Mouse (Mus musculus): Measurements from ENCODE around the gene Rnase1. TPM values are rescaled to one million over a fixed set of nuclear protein-coding genes. Genes with fewer than 3 reads are reported as not detected.
"Not testable (repeated sequence)": the region's sequence is repeated elsewhere in the genome, so short reads cannot be mapped to it uniquely, and the experiment has no call there.

Gene Rnase1
- polyA plus RNA-seq, 1 experiment from 2014 or later, result not detected

GRCm38 (mm10) chr14:51104366-51104765 lies 42.2 kb downstream of the Rnase1 start:
- no peak for ATAC-seq (ENCODE audit: insufficient number of reproducible peaks, insufficient read depth, low FRiP score, low TSS enrichment, low read depth)
- no peak overlapping the region for H3K9ac ChIP-seq
- no peak overlapping the region for H3K4me2 ChIP-seq
- no peaks in the 10 kb centered on the region for H3K27me3 ChIP-seq
- 83% methylated on average over 2 of the region's 2 CpGs for WGBS
- no peaks in the 10 kb centered on the region for H3K36me3 ChIP-seq
- H3K27ac ChIP-seq, result no peak overlapping the region
- H3K9me3 ChIP-seq, result no peaks in the 10 kb centered on the region; the same call in 1 of the 2 replicates
- H3K4me1 ChIP-seq, result no peaks in the 10 kb centered on the region
- no peak overlapping the region for H3K4me3 ChIP-seq

GRCm38 (mm10) chr14:51103217-51103616 lies 43.4 kb downstream of the Rnase1 start:
- no peaks in the 10 kb centered on the region for H3K36me3 ChIP-seq
- no peaks in the 10 kb centered on the region for H3K4me1 ChIP-seq
- no peak overlapping the region for H3K27ac ChIP-seq
- H3K4me2 ChIP-seq, result no peak overlapping the region
- H3K27me3 ChIP-seq, result no peaks in the 10 kb centered on the region
- no peak overlapping the region for H3K4me3 ChIP-seq
- H3K9ac ChIP-seq, result no peak overlapping the region
- H3K9me3 ChIP-seq, result no peaks in the 10 kb centered on the region
- no peak for ATAC-seq (ENCODE audit: insufficient number of reproducible peaks, insufficient read depth, low FRiP score, low TSS enrichment, low read depth)
- 65% methylated on average over 3 of the region's 3 CpGs for WGBS

- H3K9me3 ChIP-seq, result no peaks in the 10 kb centered on the region
- ATAC-seq (ENCODE audit: insufficient number of reproducible peaks, insufficient read depth, low FRiP score, low TSS enrichment, low read depth), result no peak
- H3K4me1 ChIP-seq, result no peaks in the 10 kb centered on the region
- no peak overlapping the region for H3K27ac ChIP-seq
- H3K4me2 ChIP-seq, result no peak overlapping the region
- H3K27me3 ChIP-seq, result no peaks in the 10 kb centered on the region
- H3K9ac ChIP-seq, result no peak overlapping the region
- WGBS, result 67% methylated on average over 9 of the region's 9 CpGs
- H3K4me3 ChIP-seq, result no peak overlapping the region
- H3K36me3 ChIP-seq, result no peaks in the 10 kb centered on the region
Measured at GRCm38 (mm10) chr14:51101284-51101683, 45.3 kb downstream of the Rnase1 start.

GRCm38 (mm10) chr14:51098921-51099320 lies 47.7 kb downstream of the Rnase1 start:
- Histone ChIP-seq H3K9ac (no peak overlapping the region), H3K4me1 (no peaks in the 10 kb centered on the region), H3K36me3 (no peaks in the 10 kb centered on the region), H3K27me3 (no peaks in the 10 kb centered on the region), H3K9me3 (no peaks in the 10 kb centered on the region), H3K4me3 (no peak overlapping the region), H3K27ac (no peak overlapping the region), H3K4me2 (no peak overlapping the region)
- ATAC-seq (ENCODE audit: insufficient number of reproducible peaks, insufficient read depth, low FRiP score, low TSS enrichment, low read depth), result no peak
- 94% methylated on average over 11 of the region's 11 CpGs for WGBS

- ATAC-seq (ENCODE audit: insufficient number of reproducible peaks, insufficient read depth, low FRiP score, low TSS enrichment, low read depth); H3K9ac ChIP-seq; H3K27ac ChIP-seq; H3K9me3 ChIP-seq; H3K4me2 ChIP-seq; H3K4me1 ChIP-seq; H3K4me3 ChIP-seq; H3K27me3 ChIP-seq; H3K36me3 ChIP-seq: not testable (repeated sequence)
- WGBS, result 25% methylated on average over 1 of the region's 1 CpGs
Measured at GRCm38 (mm10) chr14:51098300-51098699, 48.3 kb downstream of the Rnase1 start.

GRCm38 (mm10) chr14:51095736-51096524 lies 50.7 kb downstream of the Rnase1 start:
- 65% methylated on average over 9 of the region's 9 CpGs for WGBS
- H3K4me2 ChIP-seq, result no peak overlapping the region
- H3K4me3 ChIP-seq, result no peak overlapping the region
- no peak overlapping the region for H3K9ac ChIP-seq
- H3K9me3 ChIP-seq, result no peaks in the 10 kb centered on the region
- no peaks in the 10 kb centered on the region for H3K4me1 ChIP-seq
- H3K36me3 ChIP-seq, result no peaks in the 10 kb centered on the region
- H3K27me3 ChIP-seq, result no peaks in the 10 kb centered on the region
- H3K27ac ChIP-seq, result no peak overlapping the region
- ATAC-seq (ENCODE audit: insufficient number of reproducible peaks, insufficient read depth, low FRiP score, low TSS enrichment, low read depth), result no peak

Other genes starting within 250 kb of the Rnase1 start
- 0.37 and 0.50 TPM in 2 replicates for gene Klhl33, start 249.3 kb downstream of the Rnase1 start, polyA plus RNA-seq (2015; fragmentation: Nextera tagmentation; extraction: Ambion mirVana)
- 182 and 189 TPM in 2 replicates for gene Osgep, start 221.9 kb downstream of the Rnase1 start, polyA plus RNA-seq (2015; fragmentation: Nextera tagmentation; extraction: Ambion mirVana)
- 263 and 305 TPM in 2 replicates for gene Apex1, start 221.8 kb downstream of the Rnase1 start, polyA plus RNA-seq (2015; fragmentation: Nextera tagmentation; extraction: Ambion mirVana)
- gene Pip4p1, start 215.9 kb downstream of the Rnase1 start, polyA plus RNA-seq (2015; fragmentation: Nextera tagmentation; extraction: Ambion mirVana), result 55.6 and 56.9 TPM in 2 replicates
- gene Pnp, start 215.7 kb downstream of the Rnase1 start, polyA plus RNA-seq (2015; fragmentation: Nextera tagmentation; extraction: Ambion mirVana), result 49.3 and 49.7 TPM in 2 replicates
- gene Gm49342, start 202.3 kb downstream of the Rnase1 start, polyA plus RNA-seq (2015; fragmentation: Nextera tagmentation; extraction: Ambion mirVana), result 3.1 TPM in 1 of 2 replicates, not detected in the other
- gene Pnp2, start 190.8 kb downstream of the Rnase1 start, polyA plus RNA-seq (2015; fragmentation: Nextera tagmentation; extraction: Ambion mirVana), result 0.39 and 0.65 TPM in 2 replicates
- 0.18 and 0.29 TPM in 2 replicates for gene Rnase10, start 139.0 kb downstream of the Rnase1 start, polyA plus RNA-seq (2015; fragmentation: Nextera tagmentation; extraction: Ambion mirVana)
- not detected in 2 replicates for gene Rnase9, start 104.9 kb downstream of the Rnase1 start, polyA plus RNA-seq (2015; fragmentation: Nextera tagmentation; extraction: Ambion mirVana)
- not detected in 2 replicates for gene Rnase11, start 96.6 kb downstream of the Rnase1 start, polyA plus RNA-seq (2015; fragmentation: Nextera tagmentation; extraction: Ambion mirVana)
- gene Rnase12, start 89.1 kb downstream of the Rnase1 start, polyA plus RNA-seq (2015; fragmentation: Nextera tagmentation; extraction: Ambion mirVana), result not detected in 2 replicates
- not detected in 2 replicates for gene Olfr750, start 72.3 kb downstream of the Rnase1 start, polyA plus RNA-seq (2015; fragmentation: Nextera tagmentation; extraction: Ambion mirVana)
- 27.4 and 27.6 TPM in 2 replicates for gene Rnase4, start 55.7 kb downstream of the Rnase1 start, polyA plus RNA-seq (2015; fragmentation: Nextera tagmentation; extraction: Ambion mirVana)
- 4.6 and 5.7 TPM in 2 replicates for gene Ang, start 55.6 kb downstream of the Rnase1 start, polyA plus RNA-seq (2015; fragmentation: Nextera tagmentation; extraction: Ambion mirVana)
- not detected in 2 replicates for gene Eddm3b, start 32.4 kb downstream of the Rnase1 start, polyA plus RNA-seq (2015; fragmentation: Nextera tagmentation; extraction: Ambion mirVana)
- 0.50 and 0.56 TPM in 2 replicates for gene Rnase6, start 22.9 kb downstream of the Rnase1 start, polyA plus RNA-seq (2015; fragmentation: Nextera tagmentation; extraction: Ambion mirVana)
- not detected in 2 replicates for gene Rnase2b, start 15.5 kb upstream of the Rnase1 start, polyA plus RNA-seq (2015; fragmentation: Nextera tagmentation; extraction: Ambion mirVana)
- gene Ang2, start 52.4 kb upstream of the Rnase1 start, polyA plus RNA-seq (2015; fragmentation: Nextera tagmentation; extraction: Ambion mirVana), result not detected in 2 replicates
- gene Ear14, start 56.6 kb upstream of the Rnase1 start, polyA plus RNA-seq (2015; fragmentation: Nextera tagmentation; extraction: Ambion mirVana), result not detected in 2 replicates
- not detected in 2 replicates for gene Rnase2a, start 109.3 kb upstream of the Rnase1 start, polyA plus RNA-seq (2015; fragmentation: Nextera tagmentation; extraction: Ambion mirVana)
- gene Gm7247, start 215.0 kb upstream of the Rnase1 start, polyA plus RNA-seq (2015; fragmentation: Nextera tagmentation; extraction: Ambion mirVana), result not detected in 2 replicates